Mouse (Mus musculus): ENCODE measurements around the gene Tia1. TPM values are rescaled to one million over a fixed set of nuclear protein-coding genes. Genes with fewer than 3 reads are reported as not detected.

The Tia1 gene
- polyA plus RNA-seq, 1 experiment = 6.4 TPM

- Histone ChIP-seq H3K27me3 (replicated peaks) (no peaks in the 10 kb centered on the region), H3K4me3 (replicated peaks) (peak overlapping the region; percentile 48), H3K36me3 (replicated peaks; ENCODE audit: low read length) (peaks cover 13% of the 10 kb centered on the region), H3K9me3 (no peaks in the 10 kb centered on the region; the same call in 1 of the 2 replicates), H3K4me1 (peaks cover 92% of the 10 kb centered on the region)
- no peak for TF ChIP-seq GATA1 (IDR thresholded peaks at IDR 0.05; ENCODE audit: borderline replicate concordance, low read length)
- no peak for TF ChIP-seq FLI1 (IDR thresholded peaks at IDR 0.05; ENCODE audit: low read length)
These were observed 71.6 kb downstream of the Tia1 start for GRCm38 (mm10) chr6:86475462-86476167.

GRCm38 (mm10) chr6:86476931-86477330, 72.9 kb downstream of the Tia1 start:
- no peaks in the 10 kb centered on the region; the same call in 1 of the 2 replicates for H3K9me3 ChIP-seq
- H3K27me3 ChIP-seq (replicated peaks) = no peaks in the 10 kb centered on the region
- TF ChIP-seq GATA1 (IDR thresholded peaks at IDR 0.05; ENCODE audit: borderline replicate concordance, low read length) (no peak), FLI1 (IDR thresholded peaks at IDR 0.05; ENCODE audit: low read length) (no peak)
- H3K4me3 ChIP-seq (replicated peaks) = no peak overlapping the region
- peaks cover 95% of the 10 kb centered on the region for H3K4me1 ChIP-seq
- peaks cover 11% of the 10 kb centered on the region for H3K36me3 ChIP-seq (replicated peaks; ENCODE audit: low read length)

- H3K4me3 ChIP-seq (replicated peaks) = peak overlapping the region; percentile 46
- no peak for TF ChIP-seq FLI1 (IDR thresholded peaks at IDR 0.05; ENCODE audit: low read length)
- TF ChIP-seq GATA1 (IDR thresholded peaks at IDR 0.05; ENCODE audit: borderline replicate concordance, low read length) = no peak
- H3K9me3 ChIP-seq = no peaks in the 10 kb centered on the region; the same call in 1 of the 2 replicates
- H3K27me3 ChIP-seq (replicated peaks) = no peaks in the 10 kb centered on the region
- peaks cover 10% of the 10 kb centered on the region for H3K36me3 ChIP-seq (replicated peaks; ENCODE audit: low read length)
- H3K4me1 ChIP-seq = peaks cover 85% of the 10 kb centered on the region
These were observed 75.3 kb downstream of the Tia1 start for GRCm38 (mm10) chr6:86479311-86479710.

GRCm38 (mm10) chr6:86479816-86480188, 75.8 kb downstream of the Tia1 start:
- H3K4me3 ChIP-seq (replicated peaks) = peak overlapping the region; percentile 89
- TF ChIP-seq FLI1 (IDR thresholded peaks at IDR 0.05; ENCODE audit: low read length) (no peak), GATA1 (IDR thresholded peaks at IDR 0.05; ENCODE audit: borderline replicate concordance, low read length) (no peak)
- peaks cover 82% of the 10 kb centered on the region for H3K4me1 ChIP-seq
- no peaks in the 10 kb centered on the region for H3K27me3 ChIP-seq (replicated peaks)
- peaks cover 5% of the 10 kb centered on the region for H3K36me3 ChIP-seq (replicated peaks; ENCODE audit: low read length)
- H3K9me3 ChIP-seq = no peaks in the 10 kb centered on the region

GRCm38 (mm10) chr6:86480189-86480831, 76.3 kb downstream of the Tia1 start:
- Histone ChIP-seq H3K4me3 (replicated peaks) (peak overlapping the region; percentile 89), H3K4me1 (peaks cover 77% of the 10 kb centered on the region), H3K27me3 (replicated peaks) (no peaks in the 10 kb centered on the region), H3K36me3 (replicated peaks; ENCODE audit: low read length) (peaks cover 3% of the 10 kb centered on the region), H3K9me3 (no peaks in the 10 kb centered on the region)
- TF ChIP-seq FLI1 (IDR thresholded peaks at IDR 0.05; ENCODE audit: low read length) = no peak
- no peak for TF ChIP-seq GATA1 (IDR thresholded peaks at IDR 0.05; ENCODE audit: borderline replicate concordance, low read length)

GRCm38 (mm10) chr6:86481871-86482270, 77.9 kb downstream of the Tia1 start:
- TF ChIP-seq GATA1 (IDR thresholded peaks at IDR 0.05; ENCODE audit: borderline replicate concordance, low read length) (no peak), FLI1 (IDR thresholded peaks at IDR 0.05; ENCODE audit: low read length) (no peak)
- H3K9me3 ChIP-seq = no peaks in the 10 kb centered on the region
- no peaks in the 10 kb centered on the region for H3K36me3 ChIP-seq (replicated peaks; ENCODE audit: low read length)
- no peaks in the 10 kb centered on the region for H3K27me3 ChIP-seq (replicated peaks)
- peaks cover 72% of the 10 kb centered on the region for H3K4me1 ChIP-seq
- no peak overlapping the region for H3K4me3 ChIP-seq (replicated peaks)

Other genes with a start within 250 kb of the Tia1 start
- not detected in 2 replicates for gene Tgfa, start 209.0 kb upstream of the Tia1 start, polyA plus RNA-seq (2012; ENCODE audit: insufficient read depth, low replicate concordance)
- gene Fam136a, start 38.6 kb upstream of the Tia1 start, polyA plus RNA-seq (2012; ENCODE audit: insufficient read depth, low replicate concordance) = 2.8 and 6.7 TPM in 2 replicates
- 2.9 and 11.4 TPM in 2 replicates for gene Snrpg, start 32.9 kb upstream of the Tia1 start, polyA plus RNA-seq (2012; ENCODE audit: insufficient read depth, low replicate concordance)
- 8.2 and 12.4 TPM in 2 replicates for gene Pcyox1, start 7.1 kb upstream of the Tia1 start, polyA plus RNA-seq (2012; ENCODE audit: insufficient read depth, low replicate concordance)
- not detected in 2 replicates for gene Gm44790, start 22.4 kb downstream of the Tia1 start, polyA plus RNA-seq (2012; ENCODE audit: insufficient read depth, low replicate concordance)
- 5.3 TPM in 1 of 2 replicates, not detected in the other for gene C87436, start 34.2 kb downstream of the Tia1 start, polyA plus RNA-seq (2012; ENCODE audit: insufficient read depth, low replicate concordance)
- gene Pcbp1, start 122.1 kb downstream of the Tia1 start, polyA plus RNA-seq (2012; ENCODE audit: insufficient read depth, low replicate concordance) = 984 and 2,235 TPM in 2 replicates
- gene Asprv1, start 223.9 kb downstream of the Tia1 start, polyA plus RNA-seq (2012; ENCODE audit: insufficient read depth, low replicate concordance) = 0.64 TPM in 1 of 2 replicates, not detected in the other